Mouse (Mus musculus): ENCODE data around the gene Nlk. TPM values are rescaled to one million over a fixed set of nuclear protein-coding genes. Genes with fewer than 3 reads are reported as not detected.
A peak's percentile ranks its signal among the peaks of the same experiment; 100 is the strongest.
"Not testable (repeated sequence)": the region's sequence is repeated elsewhere in the genome, so short reads cannot be mapped to it uniquely, and the experiment has no call there.

The Nlk gene
- polyA plus RNA-seq, 1 experiment = 13.7 TPM

- Histone ChIP-seq H3K27ac (ENCODE audit: insufficient read depth, low read depth, low read length) (no peak overlapping the region), H3K4me1 (ENCODE audit: control insufficient read depth, insufficient read depth, low read length) (peaks cover 9% of the 10 kb centered on the region), H3K4me3 (ENCODE audit: insufficient read depth, low read length) (no peak overlapping the region)
- TF ChIP-seq POLR2A (IDR thresholded peaks at IDR 0.05; ENCODE audit: borderline replicate concordance, low read depth, low read length) = no peak
- no peak for TF ChIP-seq CTCF (IDR thresholded peaks at IDR 0.05; ENCODE audit: low read depth, low read length)
Observed at GRCm38 (mm10) chr11:78574975-78575374, 122.2 kb downstream of the Nlk start.

GRCm38 (mm10) chr11:78574536-78574935 is 122.6 kb downstream of the Nlk start:
- Histone ChIP-seq H3K27ac (ENCODE audit: insufficient read depth, low read depth, low read length) (no peak overlapping the region), H3K4me1 (ENCODE audit: control insufficient read depth, insufficient read depth, low read length) (peaks cover 13% of the 10 kb centered on the region), H3K4me3 (ENCODE audit: insufficient read depth, low read length) (no peak overlapping the region)
- TF ChIP-seq CTCF (IDR thresholded peaks at IDR 0.05; ENCODE audit: low read depth, low read length) = no peak
- no peak for TF ChIP-seq POLR2A (IDR thresholded peaks at IDR 0.05; ENCODE audit: borderline replicate concordance, low read depth, low read length)

DNA sequence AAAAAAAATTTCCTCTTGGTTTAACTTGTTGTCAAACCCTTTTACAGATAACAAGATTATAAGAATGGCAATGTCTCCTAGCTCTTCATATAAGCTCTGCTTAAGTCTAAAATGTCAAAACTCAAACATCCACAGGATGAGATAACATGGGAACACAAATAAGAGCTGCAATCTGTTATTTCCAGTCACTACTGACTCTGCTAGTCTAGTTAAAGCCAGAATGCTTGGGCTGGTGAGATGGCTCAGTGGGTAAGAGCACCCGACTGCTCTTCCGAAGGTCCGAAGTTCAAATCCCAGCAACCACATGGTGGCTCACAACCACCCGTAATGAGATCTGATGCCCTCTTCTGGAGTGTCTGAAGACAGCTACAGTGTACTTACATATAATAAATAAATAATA is 123.1 kb downstream of the Nlk start:
- not testable (repeated sequence) for H3K4me3 ChIP-seq (ENCODE audit: insufficient read depth, low read length); H3K27ac ChIP-seq (ENCODE audit: insufficient read depth, low read depth, low read length)
- H3K4me1 ChIP-seq (ENCODE audit: control insufficient read depth, insufficient read depth, low read length) = peaks cover 16% of the 10 kb centered on the region

DNA sequence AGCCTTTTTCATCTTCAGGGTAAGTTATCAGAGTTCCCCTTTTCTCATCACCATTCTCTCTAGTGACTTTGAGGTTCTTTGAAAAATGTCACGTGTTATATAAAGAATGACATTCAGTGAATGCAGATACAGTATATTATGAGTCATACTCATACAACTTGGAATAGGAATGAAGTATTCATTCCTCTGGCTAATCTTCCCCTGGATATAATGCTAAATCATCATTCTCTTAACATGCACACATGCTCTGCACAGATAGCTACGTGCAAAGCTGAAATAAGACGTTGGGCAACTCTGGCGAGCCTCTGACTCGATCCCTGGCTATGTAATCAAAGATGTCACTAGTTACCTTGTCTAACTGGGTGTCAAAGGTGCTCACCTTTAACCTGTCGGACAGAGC is 125.3 kb downstream of the Nlk start:
- TF ChIP-seq POLR2A (IDR thresholded peaks at IDR 0.05; ENCODE audit: borderline replicate concordance, low read depth, low read length) (no peak), CTCF (IDR thresholded peaks at IDR 0.05; ENCODE audit: low read depth, low read length) (no peak)
- Histone ChIP-seq H3K4me3 (ENCODE audit: insufficient read depth, low read length) (no peak overlapping the region), H3K27ac (ENCODE audit: insufficient read depth, low read depth, low read length) (0 out of 2 replicates have a peak overlapping the region, but pooled peaks have one; percentile 28), H3K4me1 (ENCODE audit: control insufficient read depth, insufficient read depth, low read length) (peaks cover 20% of the 10 kb centered on the region)

DNA sequence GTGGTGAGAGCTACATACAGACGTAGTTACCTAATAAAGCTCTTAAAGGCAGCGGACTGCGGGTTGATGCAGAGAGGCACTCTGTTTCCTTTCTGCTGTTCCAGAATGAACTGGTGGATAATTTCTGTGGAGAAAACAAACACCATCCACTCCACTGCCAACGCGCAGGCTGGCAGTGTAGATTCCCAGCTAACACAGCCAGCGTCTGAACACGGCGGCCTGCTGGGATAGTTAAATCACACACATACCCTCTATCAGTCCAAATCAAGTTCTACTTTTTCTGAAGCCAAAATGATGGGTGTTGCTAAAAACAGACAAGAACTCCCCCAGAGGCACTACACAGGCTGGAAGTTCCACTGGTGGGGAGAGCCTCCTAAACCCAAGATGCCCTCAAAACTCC is 125.7 kb downstream of the Nlk start:
- Histone ChIP-seq H3K27ac (ENCODE audit: insufficient read depth, low read depth, low read length) (no peak overlapping the region), H3K4me1 (ENCODE audit: control insufficient read depth, insufficient read depth, low read length) (peaks cover 24% of the 10 kb centered on the region), H3K4me3 (ENCODE audit: insufficient read depth, low read length) (no peak overlapping the region)
- TF ChIP-seq CTCF (IDR thresholded peaks at IDR 0.05; ENCODE audit: low read depth, low read length) = no peak
- no peak for TF ChIP-seq POLR2A (IDR thresholded peaks at IDR 0.05; ENCODE audit: borderline replicate concordance, low read depth, low read length)

GRCm38 (mm10) chr11:78569806-78570205 is 127.4 kb downstream of the Nlk start:
- no peak overlapping the region for H3K4me3 ChIP-seq (ENCODE audit: insufficient read depth, low read length)
- H3K4me1 ChIP-seq (ENCODE audit: control insufficient read depth, insufficient read depth, low read length) = peaks cover 27% of the 10 kb centered on the region
- TF ChIP-seq POLR2A (IDR thresholded peaks at IDR 0.05; ENCODE audit: borderline replicate concordance, low read depth, low read length) (no peak), CTCF (IDR thresholded peaks at IDR 0.05; ENCODE audit: low read depth, low read length) (no peak)

DNA sequence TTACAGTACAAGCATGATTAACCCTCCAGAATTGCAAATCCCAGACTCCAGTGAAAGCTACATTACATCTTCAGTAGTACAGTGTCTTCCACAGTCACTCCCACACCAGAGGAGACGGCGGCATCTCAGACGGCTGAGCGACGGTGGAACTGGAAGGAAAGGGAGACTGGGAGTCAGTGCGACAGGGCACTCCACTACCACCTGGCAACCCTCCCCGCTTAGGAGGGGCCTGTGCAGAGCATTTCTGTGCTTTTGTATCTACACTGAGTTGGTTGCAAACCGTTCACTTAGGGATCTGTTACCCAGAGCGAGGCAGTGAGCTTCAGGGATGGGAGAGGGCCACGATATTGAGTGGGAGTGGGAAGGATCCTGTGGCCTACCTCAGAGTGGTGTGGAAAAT is 128.3 kb downstream of the Nlk start:
- Histone ChIP-seq H3K4me3 (ENCODE audit: insufficient read depth, low read length) (no peak overlapping the region), H3K4me1 (ENCODE audit: control insufficient read depth, insufficient read depth, low read length) (peaks cover 27% of the 10 kb centered on the region), H3K27ac (ENCODE audit: insufficient read depth, low read depth, low read length) (no peak overlapping the region)
- TF ChIP-seq POLR2A (IDR thresholded peaks at IDR 0.05; ENCODE audit: borderline replicate concordance, low read depth, low read length) (no peak), CTCF (IDR thresholded peaks at IDR 0.05; ENCODE audit: low read depth, low read length) (no peak)

More at GRCm38 (mm10) chr11:78569806-78570205, 127.4 kb downstream of the Nlk start:
- no peak overlapping the region for H3K27ac ChIP-seq (ENCODE audit: insufficient read depth, low read depth, low read length)

GRCm38 (mm10) chr11:78567614-78568013 is 129.6 kb downstream of the Nlk start:
- H3K4me1 ChIP-seq (ENCODE audit: control insufficient read depth, insufficient read depth, low read length) = peaks cover 27% of the 10 kb centered on the region
- TF ChIP-seq POLR2A (IDR thresholded peaks at IDR 0.05; ENCODE audit: borderline replicate concordance, low read depth, low read length) (no peak), CTCF (IDR thresholded peaks at IDR 0.05; ENCODE audit: low read depth, low read length) (no peak)
- no peak overlapping the region for H3K4me3 ChIP-seq (ENCODE audit: insufficient read depth, low read length)
- no peak overlapping the region for H3K27ac ChIP-seq (ENCODE audit: insufficient read depth, low read depth, low read length)

GRCm38 (mm10) chr11:78566775-78567174 is 130.4 kb downstream of the Nlk start:
- peak overlapping the region; percentile 63 for H3K27ac ChIP-seq (ENCODE audit: insufficient read depth, low read depth, low read length)
- TF ChIP-seq CTCF (IDR thresholded peaks at IDR 0.05; ENCODE audit: low read depth, low read length) = no peak
- TF ChIP-seq POLR2A (IDR thresholded peaks at IDR 0.05; ENCODE audit: borderline replicate concordance, low read depth, low read length) = no peak
- H3K4me1 ChIP-seq (ENCODE audit: control insufficient read depth, insufficient read depth, low read length) = peaks cover 22% of the 10 kb centered on the region
- H3K4me3 ChIP-seq (ENCODE audit: insufficient read depth, low read length) = no peak overlapping the region

- Histone ChIP-seq H3K4me3 (ENCODE audit: insufficient read depth, low read length) (no peak overlapping the region), H3K27ac (ENCODE audit: insufficient read depth, low read depth, low read length) (no peak overlapping the region), H3K4me1 (ENCODE audit: control insufficient read depth, insufficient read depth, low read length) (peaks cover 15% of the 10 kb centered on the region)
- TF ChIP-seq POLR2A (IDR thresholded peaks at IDR 0.05; ENCODE audit: borderline replicate concordance, low read depth, low read length) (no peak), CTCF (IDR thresholded peaks at IDR 0.05; ENCODE audit: low read depth, low read length) (peak; percentile 46; the same call in 1 of the 2 replicates)
Observed at GRCm38 (mm10) chr11:78560447-78560846, 136.7 kb downstream of the Nlk start.

DNA sequence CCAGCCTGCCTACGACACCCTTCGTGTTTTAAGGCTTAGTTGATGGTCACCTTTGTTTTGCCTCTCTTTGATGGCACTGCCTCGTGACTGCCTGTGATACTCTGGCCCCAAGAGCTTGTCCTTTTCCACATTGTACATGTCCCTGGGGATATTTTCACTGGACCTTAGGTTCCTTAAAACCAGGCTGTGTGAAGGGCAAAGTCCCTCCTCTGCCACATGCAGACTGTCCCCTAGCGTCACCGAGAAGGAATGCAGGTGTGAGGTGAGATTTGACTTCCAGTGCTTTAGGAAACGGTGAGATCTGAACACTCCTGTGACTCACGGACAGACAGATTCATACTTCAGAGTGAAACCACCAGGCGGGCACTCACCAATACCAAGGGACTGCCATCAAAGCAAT is 139.9 kb downstream of the Nlk start:
- TF ChIP-seq POLR2A (IDR thresholded peaks at IDR 0.05; ENCODE audit: borderline replicate concordance, low read depth, low read length) = no peak
- no peak for TF ChIP-seq CTCF (IDR thresholded peaks at IDR 0.05; ENCODE audit: low read depth, low read length)
- peaks cover 15% of the 10 kb centered on the region for H3K4me1 ChIP-seq (ENCODE audit: control insufficient read depth, insufficient read depth, low read length)

More for the DNA sequence above, 139.9 kb downstream of the Nlk start:
- Histone ChIP-seq H3K4me3 (ENCODE audit: insufficient read depth, low read length) (no peak overlapping the region), H3K27ac (ENCODE audit: insufficient read depth, low read depth, low read length) (no peak overlapping the region)

Measured in bone marrow macrophage, adult 2 months (primary cell).